Mouse (Mus musculus): ENCODE results near the gene Slc30a3. TPM values are rescaled to one million over a fixed set of nuclear protein-coding genes. Genes with fewer than 3 reads are reported as not detected.

The Slc30a3 gene
- polyA plus RNA-seq, 1 experiment, result not detected

DNA sequence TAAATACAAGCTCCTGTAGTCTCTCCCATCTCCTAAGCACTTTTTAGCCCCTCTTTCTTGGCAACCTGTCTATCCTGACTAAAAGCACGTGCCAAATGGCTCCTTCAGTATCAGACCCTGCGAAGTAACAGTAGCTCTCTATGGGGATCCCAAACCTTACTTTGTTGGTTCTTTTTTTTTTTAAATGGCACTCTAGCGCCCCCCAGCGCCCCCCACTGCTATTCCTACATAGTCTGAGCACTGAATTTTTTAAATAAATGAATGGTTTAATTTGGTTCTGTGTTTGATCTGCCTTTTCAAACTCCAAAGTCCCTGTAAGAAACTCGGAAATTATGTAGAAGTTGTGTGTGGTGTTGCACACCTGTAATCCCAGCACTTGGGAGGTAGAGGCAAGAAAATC is 18.0 kb upstream of the Slc30a3 start:
- no peak overlapping the region for H3K4me3 ChIP-seq (replicated peaks; ENCODE audit: extremely low read depth, low read depth, low read length)
- WGBS, result 37% methylated on average over 5 of the region's 5 CpGs
- TF ChIP-seq CTCF (IDR thresholded peaks at IDR 0.05; ENCODE audit: insufficient read depth, low read length), result no peak
- TF ChIP-seq POLR2A (IDR thresholded peaks at IDR 0.05; ENCODE audit: borderline replicate concordance, extremely low read depth, low read depth, low read length), result no peak
- DNase-seq, result no peak
- H3K4me1 ChIP-seq (ENCODE audit: control insufficient read depth, insufficient read depth, low read length), result no peaks in the 10 kb centered on the region

DNA sequence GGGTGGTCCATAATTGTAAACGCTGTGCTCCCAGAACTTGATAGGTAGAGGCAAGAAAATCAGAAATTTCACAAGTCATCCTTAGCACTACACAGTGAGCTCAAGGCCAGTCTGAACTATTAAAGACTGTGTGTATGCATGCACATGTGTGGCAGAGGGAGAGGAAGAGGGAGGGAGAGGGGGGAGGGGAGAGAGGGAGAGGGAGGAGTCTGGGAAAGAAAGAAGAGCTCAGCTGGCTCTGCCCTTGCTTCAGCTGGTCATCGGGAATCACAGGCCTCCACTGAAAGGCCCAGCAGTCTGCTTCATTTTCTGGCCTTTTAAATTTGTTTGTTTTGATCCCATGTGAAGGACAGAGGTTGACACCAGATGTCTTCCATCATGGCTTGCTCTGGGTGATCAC is 15.4 kb upstream of the Slc30a3 start:
- no peak for DNase-seq
- Histone ChIP-seq H3K4me3 (replicated peaks; ENCODE audit: extremely low read depth, low read depth, low read length) (no peak overlapping the region), H3K4me1 (ENCODE audit: control insufficient read depth, insufficient read depth, low read length) (no peaks in the 10 kb centered on the region)
- TF ChIP-seq CTCF (IDR thresholded peaks at IDR 0.05; ENCODE audit: insufficient read depth, low read length) (no peak), POLR2A (IDR thresholded peaks at IDR 0.05; ENCODE audit: borderline replicate concordance, extremely low read depth, low read depth, low read length) (no peak)
- 46% methylated on average over 2 of the region's 2 CpGs for WGBS

DNA sequence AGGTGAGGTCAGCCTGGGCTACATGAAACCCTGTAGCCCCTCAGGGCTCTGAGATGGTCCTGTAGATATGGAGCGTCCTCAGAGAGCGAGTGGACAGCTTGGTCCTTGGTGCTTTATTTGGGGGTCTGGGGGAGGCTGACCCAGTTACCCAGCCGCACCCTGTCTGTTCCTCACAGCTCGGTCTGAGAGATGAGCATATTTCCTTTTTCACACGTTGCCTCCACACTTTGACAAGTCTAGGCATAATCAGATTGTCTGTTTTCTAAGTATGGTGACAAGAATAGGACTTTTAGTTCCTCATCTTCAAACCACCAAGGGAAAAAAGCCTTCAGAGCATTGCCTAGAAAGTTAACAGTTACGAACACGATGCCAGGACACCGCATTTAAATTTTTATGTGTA is 13.1 kb upstream of the Slc30a3 start:
- DNase-seq, result no peak
- WGBS, result 68% methylated on average over 8 of the region's 8 CpGs
- no peak for TF ChIP-seq CTCF (IDR thresholded peaks at IDR 0.05; ENCODE audit: insufficient read depth, low read length)
- no peak overlapping the region for H3K4me3 ChIP-seq (replicated peaks; ENCODE audit: extremely low read depth, low read depth, low read length)
- H3K4me1 ChIP-seq (ENCODE audit: control insufficient read depth, insufficient read depth, low read length), result no peaks in the 10 kb centered on the region

DNA sequence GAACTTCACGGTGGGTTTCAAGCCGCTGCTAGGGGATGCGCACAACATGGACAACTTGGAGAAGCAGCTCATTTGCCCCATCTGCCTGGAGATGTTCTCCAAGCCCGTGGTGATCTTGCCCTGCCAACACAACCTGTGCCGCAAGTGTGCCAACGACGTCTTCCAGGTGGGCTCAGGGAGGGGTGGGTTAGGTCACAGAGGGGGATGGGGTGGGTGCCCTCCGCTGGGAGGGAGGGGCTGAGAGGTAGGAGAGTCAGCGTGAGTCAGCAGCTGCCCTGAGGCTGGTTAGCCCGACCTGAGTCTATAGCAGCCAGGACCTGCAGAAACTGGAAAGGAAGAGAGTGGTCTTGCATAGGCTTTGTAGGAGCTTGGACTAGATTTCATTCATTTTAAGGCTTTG is 8.9 kb upstream of the Slc30a3 start:
- TF ChIP-seq CTCF (IDR thresholded peaks at IDR 0.05; ENCODE audit: insufficient read depth, low read length) (no peak), POLR2A (IDR thresholded peaks at IDR 0.05; ENCODE audit: borderline replicate concordance, extremely low read depth, low read depth, low read length) (no peak)
- H3K4me3 ChIP-seq (replicated peaks; ENCODE audit: extremely low read depth, low read depth, low read length), result no peak overlapping the region
- WGBS, result 25% methylated on average over 10 of the region's 10 CpGs
- no peak for DNase-seq
- H3K4me1 ChIP-seq (ENCODE audit: control insufficient read depth, insufficient read depth, low read length), result no peaks in the 10 kb centered on the region

DNA sequence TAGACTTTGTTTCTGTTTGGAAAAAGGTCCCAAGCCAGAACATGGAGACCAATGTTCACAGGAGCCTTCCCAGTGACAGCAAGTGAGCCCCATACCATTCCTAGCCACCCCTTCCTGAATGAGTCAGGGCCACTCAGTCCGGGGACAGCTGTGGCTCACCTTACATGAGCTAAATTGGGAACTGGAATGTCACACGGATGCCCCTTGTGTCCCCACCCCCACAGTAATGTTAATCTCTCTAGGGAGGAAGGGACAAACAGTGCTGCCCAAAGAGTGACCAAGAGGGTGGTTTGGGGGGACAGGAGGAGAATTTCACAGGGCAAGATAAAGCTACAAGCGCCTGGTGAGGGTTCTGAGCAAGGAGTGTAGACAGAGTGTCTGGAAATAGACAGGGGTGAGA is 8.3 kb upstream of the Slc30a3 start, which contains the start of gene Trim54:
Trim54 (plus strand) TSS at position 359 of the 400 bp plus-strand sequence.
- no peaks in the 10 kb centered on the region for H3K4me1 ChIP-seq (ENCODE audit: control insufficient read depth, insufficient read depth, low read length)
- no peak within 1 kb of the TSS for H3K4me3 ChIP-seq (replicated peaks; ENCODE audit: extremely low read depth, low read depth, low read length)

DNA sequence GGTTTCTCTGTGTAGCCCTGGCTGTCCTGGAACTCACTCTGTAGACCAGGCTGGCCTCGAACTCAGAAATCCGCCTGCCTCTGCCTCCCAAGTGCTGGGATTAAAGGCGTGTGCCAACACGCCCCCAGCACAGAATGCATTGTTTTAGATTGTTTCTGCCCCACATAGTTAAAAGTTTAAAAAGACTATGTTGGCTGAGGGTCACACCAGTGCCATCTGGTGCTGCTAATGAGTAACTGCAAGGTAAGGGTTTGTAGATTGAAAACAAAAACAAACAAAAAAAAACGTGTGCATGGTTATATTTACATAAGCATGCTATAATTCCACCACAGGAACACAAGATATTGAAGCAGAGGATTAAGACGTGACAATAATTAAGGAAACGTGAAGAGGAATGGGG is 2.7 kb upstream of the Slc30a3 start:
- 25% methylated on average over 7 of the region's 7 CpGs for WGBS
- H3K4me3 ChIP-seq (replicated peaks; ENCODE audit: extremely low read depth, low read depth, low read length), result no peak overlapping the region
- no peaks in the 10 kb centered on the region for H3K4me1 ChIP-seq (ENCODE audit: control insufficient read depth, insufficient read depth, low read length)
- TF ChIP-seq POLR2A (IDR thresholded peaks at IDR 0.05; ENCODE audit: borderline replicate concordance, extremely low read depth, low read depth, low read length), result no peak
- TF ChIP-seq CTCF (IDR thresholded peaks at IDR 0.05; ENCODE audit: insufficient read depth, low read length), result no peak
- no peak for DNase-seq

More for the DNA sequence above, 8.3 kb upstream of the Slc30a3 start, which contains the start of gene Trim54:
- TF ChIP-seq POLR2A (IDR thresholded peaks at IDR 0.05; ENCODE audit: borderline replicate concordance, extremely low read depth, low read depth, low read length) (no peak), CTCF (IDR thresholded peaks at IDR 0.05; ENCODE audit: insufficient read depth, low read length) (no peak)
- WGBS, result 26% methylated on average over 3 of the region's 3 CpGs
- no peak for DNase-seq

DNA sequence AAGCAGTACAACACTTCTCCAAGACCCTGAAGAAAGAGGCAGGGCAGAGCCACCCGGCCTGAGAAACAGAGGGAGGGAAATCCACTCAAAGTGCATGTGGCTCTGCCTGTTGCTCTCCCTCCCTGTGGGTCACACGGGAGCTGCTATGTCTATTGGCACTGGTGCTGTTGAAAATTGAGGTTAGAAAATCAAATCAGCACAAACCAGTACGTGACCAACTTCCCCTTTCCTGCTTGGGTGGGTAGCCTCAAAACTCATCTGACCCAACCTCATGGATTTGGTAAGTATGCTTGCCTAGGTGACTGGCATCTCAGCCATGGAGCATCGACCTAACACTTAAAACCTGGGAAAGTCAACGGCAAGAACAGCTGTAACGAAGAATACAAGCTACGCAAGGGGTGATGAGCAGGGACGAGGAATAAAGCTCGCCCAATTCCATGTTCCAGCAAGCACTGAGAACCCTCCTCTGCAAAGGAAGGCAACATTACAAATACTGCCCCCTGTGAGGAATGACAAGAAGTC is 2.2 kb downstream of the Slc30a3 start, which contains the start of gene Dnajc5g:
Dnajc5g (plus strand) TSS at position 472 of the 522 bp plus-strand sequence.
- no peaks in the 10 kb centered on the region for H3K4me1 ChIP-seq (ENCODE audit: control insufficient read depth, insufficient read depth, low read length)
- H3K4me3 ChIP-seq (replicated peaks; ENCODE audit: extremely low read depth, low read depth, low read length), result no peak within 1 kb of the TSS
- WGBS, result 75% methylated on average over 9 of the region's 9 CpGs
- TF ChIP-seq CTCF (IDR thresholded peaks at IDR 0.05; ENCODE audit: insufficient read depth, low read length) (no peak), POLR2A (IDR thresholded peaks at IDR 0.05; ENCODE audit: borderline replicate concordance, extremely low read depth, low read depth, low read length) (no peak)
- DNase-seq, result no peak

DNA sequence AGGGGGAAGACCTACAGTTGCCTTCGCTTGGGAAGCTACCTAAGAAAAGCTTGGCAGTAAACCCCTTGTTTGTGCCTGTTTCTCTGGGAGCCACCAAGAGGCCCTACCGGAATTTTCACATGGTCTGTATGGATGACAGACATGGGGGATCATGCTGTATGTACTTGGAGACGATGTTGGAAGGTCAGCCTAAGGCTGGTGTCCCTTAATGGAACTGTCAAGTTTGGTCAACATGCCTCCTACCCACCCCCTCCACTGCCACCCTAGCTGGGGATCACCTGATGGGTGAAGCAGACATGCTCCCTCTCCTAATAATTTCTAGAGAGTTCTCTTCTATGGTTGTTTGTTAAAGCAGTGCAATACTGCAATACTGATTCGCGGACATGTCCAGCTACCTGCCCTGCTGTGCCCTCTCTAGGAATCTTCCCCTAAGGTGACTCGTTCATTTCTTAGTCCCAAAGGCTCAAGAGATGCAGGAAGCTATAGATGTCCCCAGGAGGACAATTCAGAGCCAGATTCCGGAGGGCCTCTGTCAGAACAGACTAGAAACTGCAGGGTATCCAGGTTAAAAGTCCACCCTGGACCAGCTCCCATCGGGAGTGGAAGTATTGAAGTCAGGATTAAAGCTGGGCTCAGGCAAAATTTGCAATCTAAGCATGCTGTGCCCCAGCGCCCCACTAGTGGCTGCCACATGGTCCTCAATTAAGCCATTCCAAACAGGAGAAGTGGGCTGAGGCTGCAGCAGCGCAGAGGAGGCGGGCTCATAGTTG is 12.1 kb downstream of the Slc30a3 start:
- WGBS, result 36% methylated on average over 11 of the region's 11 CpGs
- H3K4me3 ChIP-seq (replicated peaks; ENCODE audit: extremely low read depth, low read depth, low read length), result peak overlapping the region; percentile 7

DNA sequence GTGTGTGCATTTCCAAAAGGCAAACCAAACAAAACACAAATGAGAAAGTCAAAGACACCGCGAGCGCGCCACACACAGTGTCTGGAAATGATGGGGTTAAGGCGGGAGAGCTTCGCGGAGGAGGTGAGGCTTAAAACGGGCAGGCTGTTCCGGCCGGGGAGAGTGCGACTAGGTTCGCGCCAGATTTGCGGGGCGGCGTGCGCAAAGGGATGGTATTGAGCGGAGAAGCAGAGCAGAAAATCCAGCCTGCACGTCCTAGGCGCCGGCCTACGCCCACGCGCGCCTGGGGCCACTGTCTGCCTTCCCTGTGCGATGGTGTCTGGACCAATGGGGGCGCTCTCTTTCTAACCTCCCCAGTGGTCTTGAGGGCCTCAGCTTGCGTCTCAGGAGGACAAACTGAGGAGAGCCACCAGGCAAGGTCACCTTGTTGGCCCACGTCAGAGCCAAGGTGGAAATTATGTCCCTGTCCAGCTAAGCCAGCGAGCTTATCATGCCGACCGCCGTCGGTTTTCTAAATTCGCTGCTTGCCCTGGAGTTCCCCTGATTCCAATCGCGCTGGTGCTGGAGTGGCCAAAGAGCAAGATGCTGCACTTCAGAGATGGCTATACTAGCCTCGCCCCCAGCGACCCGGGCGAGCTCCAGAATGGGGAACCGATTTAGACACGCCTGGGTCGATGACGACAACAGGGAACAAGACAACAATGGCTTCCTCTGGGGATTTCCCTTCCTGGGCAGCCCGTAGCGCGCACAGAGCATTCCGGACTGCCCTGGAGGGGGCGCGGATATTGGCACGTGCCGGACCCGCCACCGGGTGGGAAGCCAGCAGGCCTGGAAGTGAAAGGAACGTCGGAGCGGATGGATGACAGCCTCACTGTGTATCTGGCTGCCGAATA is 13.0 kb downstream of the Slc30a3 start:
- Histone ChIP-seq H3K4me3 (replicated peaks; ENCODE audit: extremely low read depth, low read depth, low read length) (peak overlapping the region; percentile 15), H3K4me1 (ENCODE audit: control insufficient read depth, insufficient read depth, low read length) (peaks cover 4% of the 10 kb centered on the region; the same call in 1 of the 2 replicates)
- DNase-seq, result peak; percentile 59
- TF ChIP-seq CTCF (IDR thresholded peaks at IDR 0.05; ENCODE audit: insufficient read depth, low read length), result no peak
- no peak for TF ChIP-seq POLR2A (IDR thresholded peaks at IDR 0.05; ENCODE audit: borderline replicate concordance, extremely low read depth, low read depth, low read length)
- WGBS, result under 1% methylated on average over 59 of the region's 59 CpGs

More for the DNA sequence above, 12.1 kb downstream of the Slc30a3 start:
- peaks cover 4% of the 10 kb centered on the region; the same call in 1 of the 2 replicates for H3K4me1 ChIP-seq (ENCODE audit: control insufficient read depth, insufficient read depth, low read length)
- no peak for TF ChIP-seq CTCF (IDR thresholded peaks at IDR 0.05; ENCODE audit: insufficient read depth, low read length)
- no peak for TF ChIP-seq POLR2A (IDR thresholded peaks at IDR 0.05; ENCODE audit: borderline replicate concordance, extremely low read depth, low read depth, low read length)
- DNase-seq, result no peak

Data from lung, adult 2 months (tissue).